ENCODE assay signal across 14 mouse cellular contexts in genomic region chr7:30306083-30306779, GRCm38 (mm10). TPM values are rescaled to one million over a fixed set of nuclear protein-coding genes. Genes with fewer than 3 reads are reported as not detected.
A peak's percentile ranks its signal among the peaks of the same experiment; 100 is the strongest.
DNase-seq lines count a peak whose midpoint lies in the region; ATAC-seq and TF ChIP-seq lines count a peak whose summit lies in the region.
"Had no signal": no experiment of that assay in that cellular context is flagged by ENCODE, and none has a peak within 500 bp of the region (broad histone marks: within the 10 kb centered on the region; RNA-seq: fewer than 3 reads in every experiment).

No protein-coding gene starts in this region.

- H3K4me2 ChIP-seq in kidney, postnatal 0 days (ENCODE audit: low read length) = no peak overlapping the region

- TF ChIP-seq POLR2A in thymus, adult 2 months (IDR thresholded peaks at IDR 0.05; ENCODE audit: control insufficient read depth, extremely low read depth, insufficient read depth, low read length, poor library complexity) = no peak

- peak; percentile 59; the same call in 1 of the 2 replicates for TF ChIP-seq CTCF in kidney, postnatal 0 days (IDR thresholded peaks at IDR 0.05; ENCODE audit: low read depth)
- no peak for TF ChIP-seq CTCF in thymus, adult 2 months (IDR thresholded peaks at IDR 0.05; ENCODE audit: borderline replicate concordance, control insufficient read depth, extremely low read depth, insufficient read depth, low read length, poor library complexity)

- no peaks in the 10 kb centered on the region for H3K9me3 ChIP-seq in kidney, postnatal 0 days (replicated peaks; ENCODE audit: low read length)
- H3K9me3 ChIP-seq: heart, embryonic 10.5 days had no signal

- no peak overlapping the region for H3K9ac ChIP-seq in kidney, postnatal 0 days (ENCODE audit: low read depth, low read length)

- H3K4me1 ChIP-seq in kidney, postnatal 0 days (replicated peaks; ENCODE audit: insufficient read depth, low read length) = peaks cover 8% of the 10 kb centered on the region; the same call in 1 of the 2 replicates
- peaks cover 12% of the 10 kb centered on the region for H3K4me1 ChIP-seq in thymus, adult 2 months (replicated peaks; ENCODE audit: control insufficient read depth, insufficient read depth, low read length)

- H3K27me3 ChIP-seq in kidney, postnatal 0 days (ENCODE audit: insufficient read depth, low read length) = no peaks in the 10 kb centered on the region
- H3K27me3 ChIP-seq in thymus, adult 2 months (ENCODE audit: control insufficient read depth, insufficient read depth, low read length) = no peaks in the 10 kb centered on the region

- no peak overlapping the region for H3K27ac ChIP-seq in kidney, postnatal 0 days
- no peak overlapping the region for H3K27ac ChIP-seq in thymus, adult 2 months (ENCODE audit: control insufficient read depth, insufficient read depth, low read length)
- H3K27ac ChIP-seq: heart, embryonic 10.5 days; macrophage had no signal

- ATAC-seq in kidney, postnatal 0 days (replicated peaks; ENCODE audit: low FRiP score, low read depth) = no peak

- H3K4me3 ChIP-seq in kidney, postnatal 0 days (replicated peaks; ENCODE audit: low read depth, low read length) = no peak overlapping the region
- no peak overlapping the region for H3K4me3 ChIP-seq in thymus, adult 2 months (ENCODE audit: control insufficient read depth, insufficient read depth, low read length)
- H3K4me3 ChIP-seq: heart, embryonic 10.5 days had no signal

- WGBS in kidney, postnatal 0 days = 92% methylated on average over 16 of the region's 16 CpGs
- WGBS in thymus, adult 2 months = 89% methylated on average over 16 of the region's 16 CpGs

- H3K36me3 ChIP-seq in kidney, postnatal 0 days (ENCODE audit: insufficient read depth, low read length) = peaks cover 17% of the 10 kb centered on the region; the same call in 1 of the 2 replicates
- no peaks in the 10 kb centered on the region for H3K36me3 ChIP-seq in thymus, adult 2 months (ENCODE audit: control insufficient read depth, insufficient read depth, low read length)

- DNase-seq in embryo, embryonic 11 days = peak; percentile 23
- DNase-seq in embryo, embryonic 10 days (ENCODE audit: low spot score) = no peak
- peak; percentile 28 for DNase-seq in kidney, postnatal 0 days (ENCODE audit: low spot score)
- DNase-seq in kidney, adult 9 months = no peak
- peak; percentile 38 for DNase-seq in thymus, postnatal 4 days
- DNase-seq in thymus, adult 2 months = no peak
- no peak for DNase-seq in adrenal gland, adult 18-20 months (ENCODE audit: low spot score in 2 of 2)
- no peak for DNase-seq in frontal cortex, postnatal 36 days (ENCODE audit: low spot score in 2 of 2)
- DNase-seq: adrenal gland, postnatal 10 days; cerebellum, adult 9-10 months; kidney, adult 8-10 months; spleen, adult 18-20 months had no signal

RNA-seq across cellular contexts. Expression of gene Alkbh6, which starts 2.3 kb away (rescaled TPM):
- polyA plus RNA-seq in kidney, postnatal 0 days (2015; fragmentation: Nextera tagmentation; extraction: Ambion mirVana) = 95.3 and 101 TPM in 2 replicates
- polyA plus RNA-seq in thymus, adult 2 months (2012; rRNA removed) = 159 and 192 TPM in 2 replicates
- 10 to 100 TPM; 56.3 to 74.8 TPM for total RNA-seq in adrenal gland, adult 18-20 months (2021)

RNA-seq across cellular contexts. Expression of gene Syne4, which starts 8.4 kb away (rescaled TPM):
- 79.0 and 88.4 TPM in 2 replicates for polyA plus RNA-seq in kidney, postnatal 0 days (2015; fragmentation: Nextera tagmentation; extraction: Ambion mirVana)
- 15.4 and 16.8 TPM in 2 replicates for polyA plus RNA-seq in thymus, adult 2 months (2012; rRNA removed)
- 10 to 100 TPM; 21.8 to 31.5 TPM for total RNA-seq in adrenal gland, adult 18-20 months (2021)

RNA-seq across cellular contexts. Expression of gene Clip3, which starts 14.7 kb away (rescaled TPM):
- polyA plus RNA-seq in kidney, postnatal 0 days (2015; fragmentation: Nextera tagmentation; extraction: Ambion mirVana) = 22.7 and 23.3 TPM in 2 replicates
- polyA plus RNA-seq in thymus, adult 2 months (2012; rRNA removed) = 2.9 and 3.3 TPM in 2 replicates
- total RNA-seq in adrenal gland, adult 18-20 months (2021) = 10 to 100 TPM; 22.6 to 24.3 TPM
- polyA plus RNA-seq: macrophage had no signal

RNA-seq across cellular contexts. Expression of gene E130208F15Rik, which starts 15.3 kb away (rescaled TPM):
- polyA plus RNA-seq in kidney, postnatal 0 days (2015; fragmentation: Nextera tagmentation; extraction: Ambion mirVana) = not detected in 2 replicates
- 0.74 and 0.93 TPM in 2 replicates for polyA plus RNA-seq in thymus, adult 2 months (2012; rRNA removed)
- 1 to 10 TPM in 1 of 2 experiments, under 1 TPM in 1; 0.63 to 1.0 TPM for total RNA-seq in adrenal gland, adult 18-20 months (2021)

RNA-seq across cellular contexts. Expression of gene Sdhaf1, which starts 17.5 kb away (rescaled TPM):
- 32.0 and 35.1 TPM in 2 replicates for polyA plus RNA-seq in kidney, postnatal 0 days (2015; fragmentation: Nextera tagmentation; extraction: Ambion mirVana)
- polyA plus RNA-seq in thymus, adult 2 months (2012; rRNA removed) = 26.9 and 31.7 TPM in 2 replicates
- 10 to 100 TPM in 1 of 2 experiments, 1 to 10 TPM in 1; 8.8 to 12.0 TPM for total RNA-seq in adrenal gland, adult 18-20 months (2021)

Comparison
In these comparisons a context has a peak if more than half of its experiments do, and no peak if none do; other contexts are left out.
1. DNase-seq: peak in embryo, embryonic 11 days (single experiment), kidney, postnatal 0 days (single experiment) and thymus, postnatal 4 days (single experiment); none in embryo, embryonic 10 days (single experiment), kidney, adult 9 months (single experiment), thymus, adult 2 months (single experiment), adrenal gland, adult 18-20 months (0 of 2) and frontal cortex, postnatal 36 days (0 of 2).